Mouse (Mus musculus) cerebellum, adult 18-20 months (tissue): Measurements from ENCODE around the gene Serpina3c.

Source experiments
- DNase-seq, 2 experiments: peaks; one replicate each; pipeline ENCODE4 v3.0.0; 2021

Serpina3c gene

GRCm38 (mm10) chr12:104108507-104108906 lies 45.2 kb downstream of the Serpina3c start:
- no peak for DNase-seq

- DNase-seq = no peak
Observed at GRCm38 (mm10) chr12:104106919-104107318, 46.8 kb downstream of the Serpina3c start.

GRCm38 (mm10) chr12:104105847-104106246 lies 47.8 kb downstream of the Serpina3c start:
- DNase-seq = no peak

GRCm38 (mm10) chr12:104100768-104101167 lies 52.9 kb downstream of the Serpina3c start, which contains the start of gene Serpina5:
Serpina5 (plus strand) TSS chr12:104101113.
- DNase-seq = no peak
